Comparison of ENCODE assay signal across 21 mouse cellular contexts in genomic region chr3:71728861-71729260, GRCm38 (mm10).
"Had no signal": no experiment of that assay in that cellular context is flagged by ENCODE, and none has a peak within 500 bp of the region (broad histone marks: within the 10 kb centered on the region; RNA-seq: fewer than 3 reads in every experiment).

No protein-coding gene starts in this region.

- H3K27ac ChIP-seq: lung, embryonic 15.5 days; midbrain, embryonic 10.5 days; midbrain, embryonic 12.5 days; neural tube, embryonic 13.5 days; neural tube, embryonic 15.5 days; stomach, embryonic 15.5 days; stomach, postnatal 0 days had no signal

- DNase-seq: liver, postnatal 0 days; lung, adult 2 months; lung, postnatal 14 days; lung, postnatal 4 days; midbrain, embryonic 14.5 days; retina, postnatal 1 day; right cerebral cortex, adult 18-20 months; right cerebral cortex, postnatal 25 days; right cerebral cortex, postnatal 4 days; spleen, adult 18-20 months; thymus, adult 18-20 months; thymus, postnatal 14 days; thymus, postnatal 36 days had no signal

- H3K4me3 ChIP-seq: lung, embryonic 15.5 days; midbrain, embryonic 10.5 days; midbrain, embryonic 12.5 days; myocyte; neural tube, embryonic 13.5 days; neural tube, embryonic 15.5 days; stomach, embryonic 15.5 days had no signal
